Mouse (Mus musculus) intestine, embryonic 15.5 days (tissue): Measurements from ENCODE around the gene Chst7. TPM values are rescaled to one million over a fixed set of nuclear protein-coding genes. Genes with fewer than 3 reads are reported as not detected.

Source experiments
- polyA plus RNA-seq: library from polyadenylated mRNA; unstranded; fragments of >200 nt; fragmentation: Nextera tagmentation; extraction: Ambion mirVana; gene quantifications from 2 replicates; pipeline ENCODE4 v1.2.1, GENCODE M21; 2015

The Chst7 gene
- polyA plus RNA-seq, 1 experiment from 2014 or later: 3.7 TPM

Other genes starting within 250 kb of the Chst7 start
- 0.63 and 0.85 TPM in 2 replicates for gene Slc9a7, start 232.2 kb downstream of the Chst7 start, polyA plus RNA-seq